Mouse (Mus musculus): ENCODE measurements around the gene Stat1.

DNA sequence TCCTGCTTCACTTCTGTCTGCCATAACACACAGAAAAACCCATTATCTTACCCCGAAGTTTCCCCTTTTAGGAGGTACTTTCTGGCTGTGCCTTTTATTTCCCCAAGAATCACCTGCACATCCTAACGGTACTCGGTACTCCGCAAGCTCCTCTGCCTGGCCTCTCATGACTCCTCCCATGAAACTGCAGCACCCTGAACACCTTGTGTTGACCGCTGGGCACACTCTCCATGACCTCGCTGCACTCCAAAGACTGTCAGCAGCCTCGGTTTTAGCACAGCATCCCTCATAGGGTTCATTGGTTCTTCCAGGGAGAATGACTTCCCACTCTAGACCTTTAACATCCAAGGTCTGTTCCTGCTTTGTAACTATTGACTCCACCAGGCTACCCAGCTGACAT, 51.5 kb downstream of the Stat1 start:
- TF ChIP-seq TAL1 (conservative IDR thresholded peaks at IDR 0.05; ENCODE audit: low read depth, low read length) (no peak), GATA1 (IDR thresholded peaks at IDR 0.05; ENCODE audit: borderline replicate concordance, low read length) (no peak)

Measured in G1E (cell line).